Mouse (Mus musculus): ENCODE measurements at regions not wholly inside any gene's neighbourhood (a gene's known extent, or its start where the extent isn't known, plus 50 kb on each side); places are given as distances from the start of the nearest gene placed in this dataset.

DNA sequence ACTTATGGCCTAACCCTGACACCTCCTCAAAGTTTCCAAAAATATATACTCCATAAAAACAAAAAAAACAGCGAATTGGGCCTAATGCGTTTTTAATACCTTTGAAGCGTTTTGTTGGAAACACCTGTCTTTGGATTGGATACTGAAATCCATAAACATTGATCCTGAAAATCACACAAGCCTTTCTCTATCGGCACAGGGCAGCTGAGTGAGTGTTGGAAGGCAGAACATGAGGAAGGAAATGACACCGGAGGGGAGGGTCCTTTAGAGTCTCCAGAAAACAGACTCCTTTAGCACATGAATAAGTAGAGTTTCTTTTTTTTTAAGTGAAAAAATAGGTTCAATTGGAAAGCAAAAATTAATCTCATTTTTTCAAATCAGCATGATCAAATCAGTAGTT is 123.7 kb downstream of the Snx18 start:
- H3K27ac ChIP-seq (ENCODE audit: control insufficient read depth, low read depth, low read length): no peak overlapping the region
- no peaks in the 10 kb centered on the region for H3K79me2 ChIP-seq (ENCODE audit: control insufficient read depth, insufficient read depth, low read length, poor library complexity)
- H3K36me3 ChIP-seq (ENCODE audit: control insufficient read depth in 1 of 2, insufficient read depth in 2 of 2, low read length in 2 of 2): no peaks in the 10 kb centered on the region
- no peaks in the 10 kb centered on the region for H3K27me3 ChIP-seq (ENCODE audit: control insufficient read depth in 1 of 2, insufficient read depth in 2 of 2, low read length in 2 of 2)
- DNase-seq (ENCODE audit: low read depth, low spot score): no peak
- no peaks in the 10 kb centered on the region for H3K4me1 ChIP-seq (ENCODE audit: control insufficient read depth in 1 of 2, insufficient read depth in 2 of 2, low read length in 2 of 2)
- no peaks in the 10 kb centered on the region for H3K9me3 ChIP-seq (replicated peaks; ENCODE audit: insufficient read depth, low read length)
- TF ChIP-seq ETS1 (IDR thresholded peaks at IDR 0.05; ENCODE audit: low read depth, low read length) (no peak), ZKSCAN1 (IDR thresholded peaks at IDR 0.05; ENCODE audit: low read depth, low read length) (no peak), NRF1 (IDR thresholded peaks at IDR 0.05; ENCODE audit: insufficient read depth, low read depth, low read length, poor library complexity, severe bottlenecking) (no peak), USF2 (IDR thresholded peaks at IDR 0.05; ENCODE audit: borderline replicate concordance in 1 of 2, insufficient read depth in 1 of 2, low read depth in 1 of 2, low read length in 2 of 2) (no peak), CHD2 (IDR thresholded peaks at IDR 0.05; ENCODE audit: low read length) (no peak), MYB (IDR thresholded peaks at IDR 0.05; ENCODE audit: low read depth, low read length) (no peak), TCF12 (IDR thresholded peaks at IDR 0.05; ENCODE audit: low read depth, low read length) (no peak), ZMIZ1 (IDR thresholded peaks at IDR 0.05; ENCODE audit: low read depth, low read length) (no peak), TBP (IDR thresholded peaks at IDR 0.05; ENCODE audit: low read depth, low read length) (no peak), USF1 (IDR thresholded peaks at IDR 0.05; ENCODE audit: low read depth, low read length) (no peak), HCFC1 (IDR thresholded peaks at IDR 0.05; ENCODE audit: low read depth, low read length) (no peak), E2F4 (IDR thresholded peaks at IDR 0.05; ENCODE audit: borderline replicate concordance, low read depth, low read length) (no peak), UBTF (IDR thresholded peaks at IDR 0.05; ENCODE audit: borderline replicate concordance, insufficient read depth, low read depth, low read length) (no peak)
- H3K4me3 ChIP-seq (ENCODE audit: control insufficient read depth in 1 of 2, insufficient read depth in 1 of 2, low read depth in 2 of 2, low read length in 2 of 2): no peak overlapping the region
- H3K9ac ChIP-seq (ENCODE audit: control insufficient read depth, low read depth, low read length, poor library complexity, severe bottlenecking): no peak overlapping the region

DNA sequence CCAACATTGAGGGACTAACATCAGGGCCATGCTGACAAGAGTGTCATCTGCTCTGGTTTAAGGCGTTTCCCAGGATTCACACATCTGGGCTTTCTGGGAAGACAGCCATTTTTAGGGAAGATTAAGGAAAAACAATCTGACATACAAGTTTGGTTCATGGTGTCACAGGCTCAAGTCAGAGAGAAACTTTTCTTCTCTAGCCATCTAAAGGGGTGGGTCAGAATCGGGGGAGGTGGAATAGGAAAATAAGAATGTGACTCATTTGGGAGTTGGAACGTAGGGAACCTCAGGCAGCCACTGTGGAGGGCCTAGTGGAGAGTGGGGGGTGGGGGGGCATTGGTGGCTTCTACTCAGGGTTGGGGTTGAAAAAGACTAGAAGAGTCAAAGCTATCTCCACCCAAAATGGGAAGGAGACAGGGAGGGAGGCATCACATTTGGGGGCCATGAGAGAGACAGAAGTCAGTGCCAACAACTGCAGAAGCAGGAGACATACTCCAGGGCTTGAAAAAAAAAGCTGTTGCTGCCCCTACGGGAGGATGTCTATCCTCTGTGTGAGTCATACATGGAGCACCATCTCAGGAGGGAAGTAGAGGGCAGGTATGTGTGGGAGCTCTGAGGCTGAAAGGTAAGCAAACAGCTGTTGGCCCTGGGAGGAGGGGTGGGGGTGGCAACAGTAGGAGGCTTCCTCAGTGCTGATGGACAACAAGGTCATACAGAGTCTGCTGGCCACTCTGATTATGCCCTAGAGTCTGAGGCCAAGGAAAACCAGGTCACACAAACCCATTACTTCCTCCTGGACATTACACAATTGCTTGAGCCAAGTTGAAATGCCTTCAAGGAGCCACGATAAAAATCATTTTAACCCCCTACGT is 128.2 kb downstream of the Snx18 start:
- no peak overlapping the region for H3K4me3 ChIP-seq (ENCODE audit: control insufficient read depth in 1 of 2, insufficient read depth in 1 of 2, low read depth in 2 of 2, low read length in 2 of 2)
- no peaks in the 10 kb centered on the region for H3K27me3 ChIP-seq (ENCODE audit: control insufficient read depth in 1 of 2, insufficient read depth in 2 of 2, low read length in 2 of 2)
- no peak overlapping the region for H3K27ac ChIP-seq (ENCODE audit: control insufficient read depth, low read depth, low read length)
- no peak for TF ChIP-seq GABPA (IDR thresholded peaks at IDR 0.05; ENCODE audit: low read depth, low read length)
- TF ChIP-seq ZKSCAN1 (IDR thresholded peaks at IDR 0.05; ENCODE audit: low read depth, low read length): no peak
- no peak for TF ChIP-seq CHD1 (IDR thresholded peaks at IDR 0.05; ENCODE audit: low read depth, low read length)
- TF ChIP-seq BHLHE40 (IDR thresholded peaks at IDR 0.05; ENCODE audit: borderline replicate concordance, low read depth, low read length): no peak
- TF ChIP-seq RAD21 (IDR thresholded peaks at IDR 0.05; ENCODE audit: low read depth, low read length): no peak
- TF ChIP-seq SIN3A (IDR thresholded peaks at IDR 0.05; ENCODE audit: low read length): no peak
- TF ChIP-seq ZMIZ1 (IDR thresholded peaks at IDR 0.05; ENCODE audit: low read depth, low read length): no peak
- no peak for TF ChIP-seq TBP (IDR thresholded peaks at IDR 0.05; ENCODE audit: low read depth, low read length)
- TF ChIP-seq USF2 (IDR thresholded peaks at IDR 0.05; ENCODE audit: borderline replicate concordance in 1 of 2, insufficient read depth in 1 of 2, low read depth in 1 of 2, low read length in 2 of 2): no peak
- no peaks in the 10 kb centered on the region for H3K36me3 ChIP-seq (ENCODE audit: control insufficient read depth in 1 of 2, insufficient read depth in 2 of 2, low read length in 2 of 2)
- H3K79me2 ChIP-seq (ENCODE audit: control insufficient read depth, insufficient read depth, low read length, poor library complexity): no peaks in the 10 kb centered on the region
- H3K4me1 ChIP-seq (ENCODE audit: control insufficient read depth in 1 of 2, insufficient read depth in 2 of 2, low read length in 2 of 2): no peaks in the 10 kb centered on the region
- no peak overlapping the region for H3K9ac ChIP-seq (ENCODE audit: control insufficient read depth, low read depth, low read length, poor library complexity, severe bottlenecking)
- DNase-seq (ENCODE audit: low read depth, low spot score): no peak
- H3K9me3 ChIP-seq (replicated peaks; ENCODE audit: insufficient read depth, low read length): no peaks in the 10 kb centered on the region
